Mouse (Mus musculus) heart, adult 2 months (tissue): Measurements from ENCODE around the gene Gm21828. TPM values are rescaled to one million over a fixed set of nuclear protein-coding genes. Genes with fewer than 3 reads are reported as not detected.
"Not testable (repeated sequence)": the region's sequence is repeated elsewhere in the genome, so short reads cannot be mapped to it uniquely, and the experiment has no call there.

Experiments used
- DNase-seq, 2 experiments: peaks; one replicate each; pipeline ENCODE4 v3.0.0; 2021
- H3K27ac ChIP-seq: fragments of 200-600 bp; 2 replicates; pipeline ENCODE4 v1.8.1; 2022
- H3K27me3 ChIP-seq: fragments of 200-500 bp; 2 replicates; pipeline ENCODE4 v1.6.1; 2012; ENCODE audit warnings: mild to moderate bottlenecking, low read length, inconsistent platforms, mixed read lengths; ENCODE audit not compliant: control insufficient read depth, insufficient read depth
- H3K36me3 ChIP-seq: fragments of 200-500 bp; 2 replicates; pipeline ENCODE4 v1.6.1; 2012; ENCODE audit warnings: low read length, inconsistent platforms; ENCODE audit not compliant: control insufficient read depth, insufficient read depth
- H3K4me1 ChIP-seq: fragments of 200-500 bp; 2 replicates; pipeline ENCODE4 v1.6.1; 2011; ENCODE audit warnings: low read length; ENCODE audit not compliant: control insufficient read depth, insufficient read depth
- H3K4me3 ChIP-seq: fragments of 200-600 bp; 2 replicates; pipeline ENCODE4 v1.8.1; 2022
- H3K79me2 ChIP-seq: fragments of 200-500 bp; replicated peaks from 2 replicates; pipeline ENCODE4 v1.6.1; 2012; ENCODE audit warnings: mild to moderate bottlenecking, inconsistent platforms, low read length, moderate library complexity, mixed read lengths; ENCODE audit not compliant: control insufficient read depth, insufficient read depth
- H3K9ac ChIP-seq: fragments of 200-500 bp; 2 replicates; pipeline ENCODE4 v1.6.1; 2012; ENCODE audit warnings: low read depth, mild to moderate bottlenecking, control low read depth, inconsistent platforms, low read length, mixed read lengths
- WGBS: fragments of 180-500 bp; shearing (Covaris S2); methylation state at CpG from one replicate; pipeline ENCODE4 v1.1.7; 2018; 5-methylcytosine and 5-hydroxymethylcytosine counted together
- intact Hi-C: fragments of 180-260 bp; cut with DNase I; formaldehyde crosslinking; loops from one replicate; pipeline ENCODE4 v1.15.1; 2025
- long read RNA-seq: library from polyadenylated mRNA; stranded (forward); transcript quantifications from one replicate; pipeline ENCODE4 v2.0.0, GENCODE M21; 2021
- polyA plus RNA-seq: library from polyadenylated mRNA; depleted of rRNA; stranded (reverse); fragments of >200 nt; gene quantifications from 2 replicates; pipeline ENCODE4 v1.2.3, GENCODE M21; 2012; rRNA removed
- total RNA-seq, 2 experiments: library from RNA; stranded (reverse); gene quantifications; 2 replicates each; pipeline ENCODE4 v1.2.3; 2021

The Gm21828 gene
- total RNA-seq (not detected), polyA plus RNA-seq (not detected in 2 replicates)
- long read RNA-seq = 0 reads

- no CpG with 5 or more reads among the region's 3 CpGs for WGBS
Measured at GRCm38 (mm10) chrY:13223828-13224227, at the start of gene Gm21828. Gm21828 (minus strand) TSS chrY:13223928.

DNA sequence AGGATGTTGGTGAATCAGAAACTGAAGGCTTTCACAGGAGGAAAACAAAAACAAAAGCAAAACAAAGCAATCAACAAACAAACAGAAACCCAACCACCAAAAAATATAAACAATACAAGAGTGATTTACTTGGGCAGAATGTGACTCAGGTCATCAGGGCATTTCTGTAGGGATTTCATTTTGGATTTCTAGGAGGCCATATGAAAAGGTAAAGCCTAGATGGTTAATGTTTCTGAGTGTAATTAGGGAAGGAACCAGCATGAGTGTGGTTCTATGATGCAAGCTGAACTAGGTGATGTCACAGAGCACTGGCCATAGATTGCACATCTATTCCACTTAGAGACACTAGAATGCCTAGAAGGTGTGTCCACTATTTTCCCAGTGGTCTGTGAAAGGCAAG lies 28.4 kb upstream of the Gm21828 start, which contains the start of the genes Gm21440 and Gm21454:
TSS of gene Gm21440 (plus strand) at position 301 of the 400 bp plus-strand sequence.
TSS of gene Gm21454 (plus strand) at position 352 of the 400 bp plus-strand sequence.
- intact Hi-C loops, H3K79me2 ChIP-seq, H3K4me1 ChIP-seq, DNase-seq, H3K27ac ChIP-seq, H3K4me3 ChIP-seq, H3K27me3 ChIP-seq, H3K36me3 ChIP-seq, H3K9ac ChIP-seq: not testable (repeated sequence)

More at GRCm38 (mm10) chrY:13223828-13224227, at the start of gene Gm21828:
- H3K79me2 ChIP-seq, H3K9ac ChIP-seq, H3K4me1 ChIP-seq, H3K4me3 ChIP-seq, intact Hi-C loops, H3K36me3 ChIP-seq, H3K27me3 ChIP-seq, DNase-seq, H3K27ac ChIP-seq: not testable (repeated sequence)

Other genes starting within 250 kb of the Gm21828 start
- not detected for gene Gm20807, start 181.0 kb downstream of the Gm21828 start, total RNA-seq
- gene Gm20807, start 181.0 kb downstream of the Gm21828 start, polyA plus RNA-seq = not detected in 2 replicates
- gene Gm21891, start 90.4 kb downstream of the Gm21828 start, total RNA-seq = not detected
- gene Gm21891, start 90.4 kb downstream of the Gm21828 start, polyA plus RNA-seq = not detected in 2 replicates
- gene Gm21425, start 62.0 kb downstream of the Gm21828 start, total RNA-seq = not detected
- gene Gm21425, start 62.0 kb downstream of the Gm21828 start, polyA plus RNA-seq = not detected in 2 replicates
- gene Gm21440, start 28.5 kb upstream of the Gm21828 start, total RNA-seq = not detected
- not detected in 2 replicates for gene Gm21440, start 28.5 kb upstream of the Gm21828 start, polyA plus RNA-seq
- not detected for gene Gm21454, start 28.5 kb upstream of the Gm21828 start, total RNA-seq
- gene Gm21454, start 28.5 kb upstream of the Gm21828 start, polyA plus RNA-seq = not detected in 2 replicates
- not detected for gene Gm21725, start 125.1 kb upstream of the Gm21828 start, total RNA-seq
- not detected in 2 replicates for gene Gm21725, start 125.1 kb upstream of the Gm21828 start, polyA plus RNA-seq
- not detected for gene Gm21866, start 241.7 kb upstream of the Gm21828 start, total RNA-seq
- gene Gm21866, start 241.7 kb upstream of the Gm21828 start, polyA plus RNA-seq = not detected in 2 replicates